Mouse (Mus musculus) E14TG2a.4 (cell line): Measurements from ENCODE around the gene Gm11733.

Experiments
- CTCF ChIP-seq: conservative IDR thresholded peaks from 2 replicates; pipeline ENCODE4 v1.5.1; 2014; ENCODE audit warnings: low read length
- NANOG ChIP-seq: IDR thresholded peaks from 2 replicates; pipeline ENCODE4 v1.6.1; 2014; ENCODE audit warnings: borderline replicate concordance, low read length, mixed read lengths
- POU5F1 ChIP-seq: IDR thresholded peaks from 2 replicates; pipeline ENCODE4 v1.6.1; 2014; ENCODE audit warnings: low read length, borderline replicate concordance

- TF ChIP-seq CTCF (no peak), POU5F1 (no peak), NANOG (no peak)
Measured at GRCm38 (mm10) chr11:117491408-117492208, 7.4 kb downstream of the Gm11733 start.
